Mouse (Mus musculus) kidney, postnatal 4 days (tissue): Measurements from ENCODE around the gene Asphd1.
"Not testable (repeated sequence)": the region's sequence is repeated elsewhere in the genome, so short reads cannot be mapped to it uniquely, and the experiment has no call there.

ENCODE experiments used
- DNase-seq, 2 experiments: peaks; one replicate each; pipeline ENCODE4 v3.0.0; 2021; ENCODE audit warnings: mixed read lengths in 2 of 2

The Asphd1 gene

GRCm38 (mm10) chr7:126950647-126951615, 1.5 kb upstream of the Asphd1 start:
- no peak for DNase-seq

- DNase-seq = peak; percentile 97 to 98
Measured at GRCm38 (mm10) chr7:126949793-126950646, 638 bp upstream of the Asphd1 start, which contains the start of gene Sez6l2. TSS of gene Sez6l2 (plus strand) at chr7:126950563.

DNA sequence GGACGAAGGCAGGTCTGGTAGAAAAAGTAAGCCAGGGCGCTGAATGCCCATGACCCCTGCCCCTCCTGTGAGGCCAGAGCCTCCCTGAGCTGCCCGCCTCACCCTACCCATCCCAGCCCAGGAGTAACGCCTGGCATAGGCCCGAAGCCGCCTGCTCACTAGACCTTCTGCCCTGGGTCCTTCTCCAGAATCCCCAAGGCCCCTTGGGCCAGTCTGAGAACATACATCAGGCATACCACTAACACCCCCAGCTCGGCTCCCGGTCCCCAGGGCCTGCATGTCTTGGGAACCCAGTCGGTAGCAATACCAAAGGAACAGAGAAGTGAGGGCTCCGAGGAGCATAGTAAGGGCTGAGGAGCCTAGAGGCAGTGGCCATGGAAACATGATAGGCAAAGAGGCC, 756 bp downstream of the Asphd1 start:
- DNase-seq = no peak

DNA sequence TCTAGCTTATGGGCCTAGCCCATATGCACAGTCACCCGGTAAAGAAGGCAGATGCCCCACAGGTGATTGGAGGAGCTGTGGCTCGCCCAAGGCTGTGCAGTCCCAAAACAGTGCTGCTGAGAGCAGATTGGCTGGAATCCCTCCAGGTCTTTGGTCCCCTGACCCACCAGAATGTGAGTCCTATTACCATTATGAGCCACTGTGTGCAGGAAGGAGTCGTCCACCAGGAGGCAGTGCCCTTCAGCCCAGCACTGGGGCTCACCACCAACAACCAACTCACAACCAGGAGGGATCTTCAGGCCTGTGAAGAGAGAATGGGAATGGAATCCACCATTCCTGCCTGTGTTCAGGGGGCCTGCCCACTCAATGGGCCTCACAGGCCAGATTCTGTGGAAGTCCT, 2.9 kb downstream of the Asphd1 start:
- DNase-seq = peak; percentile 67 to 75

DNA sequence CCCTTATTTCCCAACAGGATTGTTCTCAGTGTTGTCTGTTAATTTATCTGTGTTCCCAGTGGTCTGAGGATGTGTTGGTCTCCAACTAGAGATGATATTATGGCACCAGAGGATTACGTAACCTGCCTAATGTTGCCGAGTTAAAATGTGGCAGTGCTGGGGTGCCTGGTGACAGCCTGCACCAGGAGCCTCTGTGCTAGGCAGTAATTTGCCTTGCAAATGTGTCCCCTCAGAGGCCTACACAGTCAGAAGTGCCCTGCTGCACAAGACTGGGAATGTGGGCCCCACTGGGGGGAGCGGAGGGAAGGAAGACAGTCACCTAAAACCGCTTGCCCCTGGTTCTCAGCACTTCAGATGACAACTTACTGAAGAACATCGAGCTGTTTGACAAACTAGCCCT, 7.6 kb downstream of the Asphd1 start:
- DNase-seq = no peak

GRCm38 (mm10) chr7:126941171-126941570, 8.2 kb downstream of the Asphd1 start:
- no peak for DNase-seq

GRCm38 (mm10) chr7:126932652-126933051, 16.7 kb downstream of the Asphd1 start:
- no peak for DNase-seq

DNA sequence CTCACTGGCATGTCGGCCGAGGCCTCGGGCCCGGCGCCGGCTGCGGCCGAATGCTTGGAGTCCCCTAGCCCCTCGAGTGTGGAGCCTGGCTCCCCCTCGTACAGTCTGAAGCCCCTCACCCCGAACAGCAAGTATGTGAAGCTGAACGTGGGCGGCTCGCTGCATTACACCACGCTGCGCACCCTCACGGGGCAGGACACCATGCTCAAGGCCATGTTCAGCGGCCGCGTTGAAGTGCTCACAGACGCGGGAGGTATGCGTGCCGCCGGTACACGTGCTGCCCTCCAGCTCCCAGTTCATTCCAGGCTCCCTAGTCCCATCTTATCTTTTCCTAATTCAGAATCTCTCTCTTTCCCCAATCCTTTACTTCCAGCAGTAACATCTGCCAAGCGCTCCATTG, 20.3 kb downstream of the Asphd1 start:
- DNase-seq = no peak

GRCm38 (mm10) chr7:126928384-126929037, 20.9 kb downstream of the Asphd1 start, which contains the start of gene Kctd13:
TSS of gene Kctd13 (plus strand) at chr7:126928879.
- peak; percentile 95 to 97 for DNase-seq

DNA sequence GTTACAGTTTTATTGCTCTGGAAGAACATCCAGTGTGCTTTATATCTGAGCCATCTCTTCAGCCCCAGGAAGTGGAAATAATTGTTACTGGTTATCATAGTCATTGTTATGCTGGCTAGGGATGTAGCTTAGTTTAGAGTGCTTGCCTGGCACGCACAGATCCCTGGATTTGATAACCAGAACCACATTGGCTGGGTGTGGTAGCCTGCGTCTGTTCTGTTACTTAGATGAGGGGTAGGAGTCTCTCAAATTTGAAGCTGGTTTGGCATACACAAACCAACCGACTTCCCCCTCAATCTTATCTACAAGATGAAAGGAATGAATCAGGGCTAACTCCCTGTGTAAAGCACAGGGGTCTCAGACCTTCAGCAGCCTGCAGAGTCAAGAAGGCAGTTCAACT, 23.1 kb downstream of the Asphd1 start:
- DNase-seq = no peak

DNA sequence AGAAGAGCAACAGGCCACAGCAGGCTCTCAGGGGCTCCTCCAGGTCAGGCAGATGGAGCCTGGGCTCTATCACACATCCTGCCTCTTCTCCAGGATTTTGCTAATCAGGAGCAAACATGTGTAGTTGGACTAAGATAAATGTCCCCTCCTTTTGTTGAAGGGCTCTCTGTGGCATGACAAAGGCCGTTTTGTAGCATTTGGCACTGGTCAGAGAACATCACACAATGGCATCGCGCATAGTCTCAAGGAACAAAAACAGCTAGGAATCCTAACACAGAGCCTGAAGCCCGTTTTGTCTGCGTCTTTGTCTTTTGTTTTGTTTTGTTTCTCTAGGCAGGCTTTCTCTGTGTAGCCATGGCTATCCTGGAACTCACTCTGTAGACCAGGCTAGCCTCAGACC, 25.4 kb downstream of the Asphd1 start:
- DNase-seq = no peak

GRCm38 (mm10) chr7:126922624-126923060, 26.7 kb downstream of the Asphd1 start, which contains the start of gene Tmem219:
TSS of gene Tmem219 (minus strand) at chr7:126922917.
- DNase-seq = peak; percentile 77 to 85

GRCm38 (mm10) chr7:126921563-126921962, 27.8 kb downstream of the Asphd1 start:
- no peak for DNase-seq

GRCm38 (mm10) chr7:126919973-126920372, 29.4 kb downstream of the Asphd1 start:
- DNase-seq = no peak

GRCm38 (mm10) chr7:126918356-126918755, 31.0 kb downstream of the Asphd1 start:
- DNase-seq = not testable (repeated sequence)

DNA sequence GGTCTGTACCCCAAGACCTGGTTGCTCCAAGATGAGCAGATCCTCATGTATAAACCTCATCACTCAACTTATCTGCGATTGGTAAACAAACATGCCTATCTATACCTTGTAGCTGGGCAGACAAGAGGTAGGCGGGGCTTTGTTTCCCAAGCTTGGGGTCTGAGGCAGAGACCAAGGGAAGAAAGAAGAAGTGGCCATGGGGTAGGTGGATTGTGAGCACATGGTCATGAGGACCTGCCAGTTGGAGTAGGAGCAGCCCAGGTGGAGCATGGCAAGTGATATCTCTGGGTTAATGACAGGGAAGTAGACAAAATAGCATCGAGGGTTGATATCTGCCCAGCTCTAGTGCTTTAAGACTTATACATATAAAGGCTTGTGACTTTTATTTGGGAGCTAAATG, 34.5 kb downstream of the Asphd1 start:
- DNase-seq = no peak

DNA sequence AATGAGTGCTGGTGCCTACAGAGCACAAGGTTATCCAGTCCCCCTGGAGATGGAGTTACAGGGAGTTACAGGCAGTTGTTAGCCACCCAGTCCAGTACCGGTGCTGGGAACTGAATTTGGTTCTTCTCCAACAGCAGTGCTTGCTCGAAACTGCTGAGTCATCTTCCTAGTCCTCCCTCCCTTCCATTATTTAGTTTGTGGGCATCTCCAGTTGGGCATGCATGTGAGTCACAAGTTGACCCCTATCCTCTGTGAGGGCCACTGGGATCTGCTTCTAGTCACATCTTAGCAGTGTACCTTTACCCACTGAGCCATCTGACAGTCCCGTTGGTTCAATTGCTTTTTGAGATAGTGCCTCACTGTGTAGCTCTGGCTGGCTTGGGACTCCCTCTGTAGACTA, 43.8 kb downstream of the Asphd1 start:
- DNase-seq = no peak

GRCm38 (mm10) chr7:126899781-126900180, 49.6 kb downstream of the Asphd1 start:
- not testable (repeated sequence) for DNase-seq

DNA sequence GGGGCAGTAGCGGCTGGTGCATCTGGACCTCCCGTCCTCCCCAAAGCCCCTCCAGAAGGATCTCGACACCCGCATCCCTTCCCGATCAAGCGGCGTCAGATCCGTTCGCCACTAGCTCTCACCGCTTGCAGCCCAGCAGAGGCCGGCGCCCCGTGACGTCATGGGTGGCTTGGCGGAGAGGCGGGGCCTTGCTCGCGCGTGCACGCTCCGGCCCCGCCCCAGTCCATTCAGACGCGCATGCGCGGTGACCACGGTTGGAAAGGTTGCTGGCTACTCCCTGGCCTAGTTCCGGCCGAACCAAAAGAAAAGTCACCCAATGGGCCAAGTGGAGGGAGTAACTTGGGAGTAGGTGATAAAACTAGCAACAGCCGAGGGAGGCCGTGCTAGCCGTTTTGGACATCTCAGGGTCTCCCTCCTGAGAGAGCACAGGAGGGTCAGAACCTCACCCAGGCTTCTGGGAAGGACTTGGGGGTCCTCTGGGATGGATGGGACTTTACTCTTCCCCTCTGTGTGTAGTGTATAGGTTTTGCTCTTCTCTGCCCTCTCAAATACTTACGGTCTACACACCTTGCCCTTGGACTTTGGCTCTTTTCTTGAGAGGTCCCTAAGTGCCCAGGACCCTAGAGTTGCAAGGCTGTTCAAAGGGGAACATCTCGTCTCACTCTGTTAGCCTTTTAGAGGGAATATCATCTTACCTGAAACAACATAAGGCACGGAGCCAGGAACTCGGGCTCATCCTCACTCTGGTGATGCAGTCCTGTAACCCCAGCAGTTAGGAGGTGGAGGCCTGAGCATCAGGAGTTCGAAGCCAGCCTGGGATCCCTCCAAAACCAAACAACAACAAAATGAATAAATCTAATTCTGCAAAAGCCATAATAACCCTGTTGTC, 51.0 kb downstream of the Asphd1 start:
- peak; percentile 99 for DNase-seq

DNA sequence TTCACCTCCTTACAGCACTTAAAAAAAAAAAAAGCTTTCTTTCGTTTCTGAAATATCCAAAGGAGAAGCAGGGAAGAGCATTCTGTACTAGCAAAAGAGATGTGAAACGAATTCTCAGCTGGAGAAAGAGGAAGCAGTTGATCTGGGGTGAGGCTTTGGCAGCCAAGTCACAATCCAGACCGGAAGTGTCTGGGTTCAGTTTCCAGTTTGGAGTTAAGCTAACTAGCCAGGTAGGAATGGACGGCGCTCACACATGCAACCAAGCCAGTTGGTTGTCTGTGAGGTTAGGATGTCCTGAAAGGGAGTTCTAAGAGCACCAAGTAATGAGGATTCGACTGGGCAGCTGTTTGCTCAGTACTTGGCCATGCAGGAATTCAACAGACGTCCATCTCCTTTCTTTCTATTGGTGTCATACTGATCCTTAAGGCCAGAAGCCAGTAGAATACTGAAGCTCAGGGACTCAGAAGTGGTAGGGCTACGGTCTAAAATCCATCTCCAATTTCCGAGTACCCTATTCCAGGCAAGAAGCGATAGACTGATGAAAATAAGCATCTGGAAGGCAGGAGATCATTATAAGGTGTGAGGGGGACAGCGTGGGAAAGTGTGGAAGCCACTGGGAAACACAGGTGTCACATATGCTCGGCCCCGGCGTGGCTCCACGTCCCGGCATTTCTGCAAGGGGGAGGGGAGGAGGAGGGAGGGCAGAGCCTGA, 51.8 kb downstream of the Asphd1 start:
- DNase-seq = peak in 1 of 2 experiments; percentile 34

- DNase-seq = no peak
Measured at GRCm38 (mm10) chr7:126896912-126897311, 52.5 kb downstream of the Asphd1 start.
